Mouse (Mus musculus) erythroblast, embryonic 14.5 days (primary cell): ENCODE results near the gene Mmel1. TPM values are rescaled to one million over a fixed set of nuclear protein-coding genes. Genes with fewer than 3 reads are reported as not detected.

Experiments
- H3K27me3 ChIP-seq: 2 replicates; pipeline ENCODE4 v1.6.1; 2012; ENCODE audit warnings: inconsistent platforms; ENCODE audit not compliant: control insufficient read depth
- H3K36me3 ChIP-seq: 2 replicates; pipeline ENCODE4 v1.6.1; 2012; ENCODE audit warnings: mild to moderate bottlenecking, inconsistent platforms; ENCODE audit not compliant: control insufficient read depth
- H3K4me1 ChIP-seq: 2 replicates; pipeline ENCODE4 v1.6.1; 2012; ENCODE audit warnings: inconsistent platforms; ENCODE audit not compliant: control insufficient read depth
- H3K4me3 ChIP-seq: replicated peaks from 2 replicates; pipeline ENCODE3; 2012; ENCODE audit warnings: moderate library complexity, mild to moderate bottlenecking, inconsistent platforms
- H3K9me3 ChIP-seq: 2 replicates; pipeline ENCODE4 v1.6.1; 2012; ENCODE audit warnings: low read length, inconsistent platforms, mixed read lengths; ENCODE audit not compliant: control insufficient read depth
- GATA1 ChIP-seq: IDR thresholded peaks from 2 replicates; pipeline ENCODE4 v1.6.1; 2012; ENCODE audit warnings: low read length, inconsistent platforms, mixed read lengths
- TAL1 ChIP-seq: IDR thresholded peaks from 3 replicates; pipeline ENCODE4 v1.6.1; 2012; ENCODE audit warnings: low read length, inconsistent platforms, mixed read lengths
- polyA plus RNA-seq: library from polyadenylated mRNA; stranded (reverse); fragments of >175 nt; gene quantifications from 2 replicates; pipeline ENCODE4 v1.2.3, GENCODE M21; 2012

The Mmel1 gene
- polyA plus RNA-seq, 1 experiment: 0.27 TPM

- Histone ChIP-seq H3K4me1 (no peaks in the 10 kb centered on the region), H3K9me3 (no peaks in the 10 kb centered on the region), H3K27me3 (peaks cover 23% of the 10 kb centered on the region), H3K4me3 (no peak overlapping the region), H3K36me3 (no peaks in the 10 kb centered on the region)
- TF ChIP-seq TAL1 (no peak), GATA1 (no peak)
These were observed 3.8 kb downstream of the Mmel1 start for GRCm38 (mm10) chr4:154873186-154873585.

GRCm38 (mm10) chr4:154877864-154878548 is 8.6 kb downstream of the Mmel1 start:
- peaks cover 33% of the 10 kb centered on the region for H3K4me1 ChIP-seq
- TF ChIP-seq GATA1 (no peak), TAL1 (no peak)
- H3K9me3 ChIP-seq: no peaks in the 10 kb centered on the region
- no peaks in the 10 kb centered on the region for H3K36me3 ChIP-seq
- peaks cover 17% of the 10 kb centered on the region for H3K27me3 ChIP-seq
- H3K4me3 ChIP-seq: peak overlapping the region; percentile 54

DNA sequence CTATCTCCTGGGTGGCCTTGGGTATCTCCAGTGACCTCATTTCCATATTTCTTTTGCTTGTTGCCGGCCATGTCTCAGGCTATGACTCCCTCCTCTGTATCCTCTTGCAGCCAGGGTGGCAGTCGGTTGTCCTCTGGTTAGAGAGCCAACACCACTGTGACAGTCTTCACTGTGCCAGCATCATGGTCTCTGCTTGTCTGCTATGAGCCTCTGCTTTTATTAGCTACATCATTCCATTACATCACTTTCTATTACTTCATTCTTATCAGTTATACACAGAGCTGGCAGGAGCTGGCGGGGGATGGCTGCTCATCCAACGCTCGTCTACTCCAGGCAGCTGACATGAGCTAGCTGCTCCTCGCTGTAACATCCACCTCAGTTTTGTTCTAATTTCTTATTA is 11.3 kb downstream of the Mmel1 start:
- Histone ChIP-seq H3K4me1 (peaks cover 38% of the 10 kb centered on the region), H3K36me3 (no peaks in the 10 kb centered on the region), H3K27me3 (peaks cover 35% of the 10 kb centered on the region), H3K9me3 (no peaks in the 10 kb centered on the region), H3K4me3 (peak overlapping the region; percentile 26)
- TF ChIP-seq TAL1 (peak; percentile 79), GATA1 (peak; percentile 46; the same call in 1 of the 2 replicates)

GRCm38 (mm10) chr4:154882014-154882659 is 12.8 kb downstream of the Mmel1 start:
- TF ChIP-seq GATA1: no peak
- TF ChIP-seq TAL1: no peak
- H3K36me3 ChIP-seq: no peaks in the 10 kb centered on the region
- H3K27me3 ChIP-seq: peaks cover 43% of the 10 kb centered on the region
- no peaks in the 10 kb centered on the region for H3K9me3 ChIP-seq
- H3K4me1 ChIP-seq: peaks cover 38% of the 10 kb centered on the region
- peak overlapping the region; percentile 26 for H3K4me3 ChIP-seq

DNA sequence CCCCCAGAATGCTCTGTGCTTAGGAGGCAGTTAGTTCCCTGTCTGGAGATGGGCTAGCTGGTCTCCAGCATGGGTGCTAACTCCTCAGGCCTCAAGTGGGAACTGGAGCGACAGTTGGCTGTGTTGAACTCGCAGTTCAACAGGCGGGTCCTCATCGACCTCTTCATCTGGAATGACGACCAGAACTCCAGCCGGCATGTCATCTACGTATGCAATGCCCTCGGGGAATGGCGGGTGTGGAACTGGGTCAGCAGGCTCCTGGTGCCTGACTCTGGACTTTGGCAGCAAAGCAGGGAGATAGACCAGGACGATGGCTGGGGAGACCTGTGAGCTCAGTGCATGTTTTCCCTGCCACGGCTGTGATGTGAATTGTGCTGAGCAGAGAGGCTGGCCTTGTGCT is 16.0 kb downstream of the Mmel1 start:
- no peaks in the 10 kb centered on the region for H3K36me3 ChIP-seq
- H3K9me3 ChIP-seq: no peaks in the 10 kb centered on the region
- peaks cover 31% of the 10 kb centered on the region for H3K4me1 ChIP-seq
- no peak overlapping the region for H3K4me3 ChIP-seq
- peaks cover 56% of the 10 kb centered on the region for H3K27me3 ChIP-seq
- TF ChIP-seq GATA1: no peak

- Histone ChIP-seq H3K4me1 (peaks cover 15% of the 10 kb centered on the region), H3K27me3 (peaks cover 66% of the 10 kb centered on the region), H3K4me3 (no peak overlapping the region), H3K9me3 (no peaks in the 10 kb centered on the region), H3K36me3 (no peaks in the 10 kb centered on the region)
- TF ChIP-seq GATA1 (no peak), TAL1 (no peak)
These were observed 17.6 kb downstream of the Mmel1 start for GRCm38 (mm10) chr4:154886876-154887592.

- Histone ChIP-seq H3K36me3 (no peaks in the 10 kb centered on the region), H3K4me1 (peaks cover 10% of the 10 kb centered on the region), H3K9me3 (no peaks in the 10 kb centered on the region), H3K4me3 (no peak overlapping the region), H3K27me3 (peaks cover 68% of the 10 kb centered on the region)
- TF ChIP-seq TAL1 (no peak), GATA1 (no peak)
These were observed 18.3 kb downstream of the Mmel1 start for GRCm38 (mm10) chr4:154887593-154888250.

- Histone ChIP-seq H3K4me3 (no peak overlapping the region), H3K36me3 (no peaks in the 10 kb centered on the region), H3K4me1 (peaks cover 2% of the 10 kb centered on the region; the same call in 1 of the 2 replicates), H3K27me3 (peaks cover 67% of the 10 kb centered on the region), H3K9me3 (no peaks in the 10 kb centered on the region)
- no peak for TF ChIP-seq GATA1
- no peak for TF ChIP-seq TAL1
These were observed 21.5 kb downstream of the Mmel1 start for GRCm38 (mm10) chr4:154890887-154891286.

DNA sequence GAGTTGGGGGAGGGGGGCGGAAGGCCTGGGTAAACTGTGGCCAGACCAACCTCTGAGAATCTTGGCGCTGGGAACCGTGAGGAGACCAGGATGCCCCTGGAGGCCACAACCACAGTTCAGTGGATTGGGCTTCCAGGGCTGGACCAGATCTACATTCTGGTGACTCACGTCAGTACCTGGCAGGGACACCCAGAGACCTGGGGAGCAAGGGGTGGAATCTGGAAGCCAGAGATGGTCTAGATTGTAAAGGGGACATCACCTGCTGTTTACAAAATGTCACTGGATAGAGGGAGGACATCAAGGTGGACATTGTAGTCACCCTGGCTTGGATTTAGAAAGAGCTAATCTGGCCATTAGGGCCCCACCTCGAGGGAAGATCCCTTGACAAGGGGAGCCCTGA is 26.2 kb downstream of the Mmel1 start:
- peaks cover 88% of the 10 kb centered on the region for H3K27me3 ChIP-seq
- TF ChIP-seq TAL1: no peak
- no peak for TF ChIP-seq GATA1
- H3K4me1 ChIP-seq: peaks cover 28% of the 10 kb centered on the region
- H3K4me3 ChIP-seq: no peak overlapping the region
- no peaks in the 10 kb centered on the region for H3K36me3 ChIP-seq
- H3K9me3 ChIP-seq: no peaks in the 10 kb centered on the region
